Mouse (Mus musculus): ENCODE results near the gene Slc13a2.

GRCm38 (mm10) chr11:78347908-78348307, 74.1 kb downstream of the Slc13a2 start:
- no peak for TF ChIP-seq CTCF (IDR thresholded peaks at IDR 0.05; ENCODE audit: borderline replicate concordance, extremely low read depth, insufficient read depth, insufficient read length)
- TF ChIP-seq POLR2A (IDR thresholded peaks at IDR 0.05; ENCODE audit: borderline replicate concordance, extremely low read depth, insufficient read depth, insufficient read length, poor library complexity, severe bottlenecking) = no peak

All from brain, embryonic 14.5 days (tissue).